Mouse (Mus musculus) c-Kit-positive CD71-positive TER-119-positive erythroid progenitor cells, embryonic 14.5 days (primary cell): ENCODE data around the gene Plekho1.
"Not testable (repeated sequence)": the region's sequence is repeated elsewhere in the genome, so short reads cannot be mapped to it uniquely, and the experiment has no call there.

Experiments used
- DNase-seq: peaks from one replicate; pipeline ENCODE4 v3.0.0-alpha.2; 2013; ENCODE audit warnings: low spot score

Gene Plekho1

DNA sequence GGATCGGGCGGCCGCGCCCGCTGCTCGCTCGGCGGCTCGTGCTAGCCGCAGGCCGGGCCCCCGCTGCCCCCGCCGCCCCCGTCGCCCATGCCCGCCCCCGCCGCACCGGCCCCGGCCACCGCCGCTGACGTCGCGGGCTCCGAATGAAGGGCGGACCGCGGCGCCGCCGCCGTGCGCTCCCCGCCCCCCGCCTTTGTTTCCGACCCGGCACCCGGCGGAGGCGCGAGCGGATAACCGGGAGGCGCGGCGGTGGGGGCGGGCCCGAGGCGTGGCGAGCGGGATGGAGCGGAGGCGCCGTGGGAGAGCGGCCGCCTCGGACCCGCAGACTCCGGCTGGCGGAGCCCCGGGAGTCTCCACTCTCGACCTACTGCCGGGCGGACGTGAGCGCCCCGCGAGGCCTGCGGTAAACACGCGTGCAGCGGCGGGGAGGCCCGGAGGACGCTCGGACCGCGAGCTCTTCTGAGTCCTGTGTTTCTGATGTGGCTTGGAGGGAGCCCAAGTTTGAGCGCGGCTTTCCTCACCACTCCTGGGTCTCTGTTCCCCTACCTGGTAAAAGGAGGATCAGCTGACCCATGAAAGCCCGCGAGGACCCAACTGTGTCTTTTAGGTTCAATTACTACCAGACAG lies at the start of gene Plekho1:
Gene Plekho1 (minus strand): TSS at position 200 of the 627 bp plus-strand sequence.
- no peak for DNase-seq

DNA sequence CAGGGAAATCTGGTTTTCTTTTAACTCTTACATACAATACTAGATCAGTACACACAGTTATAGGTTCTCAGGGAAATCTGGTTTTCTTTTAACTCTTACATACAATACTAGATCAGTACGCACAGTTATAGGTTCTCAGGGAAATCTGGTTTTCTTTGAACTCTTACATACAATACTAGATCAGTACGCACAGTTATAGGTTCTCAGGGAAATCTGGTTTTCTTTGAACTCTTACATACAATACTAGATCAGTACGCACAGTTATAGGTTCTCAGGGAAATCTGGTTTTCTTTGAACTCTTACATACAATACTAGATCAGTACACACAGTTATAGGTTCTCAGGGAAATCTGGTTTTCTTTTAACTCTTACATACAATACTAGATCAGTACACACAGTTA lies 48.8 kb upstream of the Plekho1 start:
- DNase-seq = not testable (repeated sequence)

DNA sequence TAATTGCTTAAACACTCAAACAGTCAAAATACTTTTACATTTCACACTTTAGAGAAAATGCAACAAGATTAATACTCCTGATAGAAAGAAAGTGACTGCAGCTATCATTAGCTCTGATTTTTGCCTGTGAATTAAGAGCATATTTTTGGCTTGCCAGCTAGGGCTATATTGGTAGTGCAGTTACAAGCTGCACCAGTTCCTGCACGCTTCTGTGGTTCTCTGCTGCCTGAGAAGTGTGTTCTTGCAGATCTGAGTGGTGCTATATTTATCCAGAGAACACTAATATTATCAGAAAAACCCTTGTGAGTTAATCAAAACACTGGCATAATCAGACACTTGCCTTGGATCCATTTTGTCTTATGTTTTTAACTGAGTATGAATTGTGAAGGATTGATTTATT lies 47.3 kb upstream of the Plekho1 start:
- no peak for DNase-seq

DNA sequence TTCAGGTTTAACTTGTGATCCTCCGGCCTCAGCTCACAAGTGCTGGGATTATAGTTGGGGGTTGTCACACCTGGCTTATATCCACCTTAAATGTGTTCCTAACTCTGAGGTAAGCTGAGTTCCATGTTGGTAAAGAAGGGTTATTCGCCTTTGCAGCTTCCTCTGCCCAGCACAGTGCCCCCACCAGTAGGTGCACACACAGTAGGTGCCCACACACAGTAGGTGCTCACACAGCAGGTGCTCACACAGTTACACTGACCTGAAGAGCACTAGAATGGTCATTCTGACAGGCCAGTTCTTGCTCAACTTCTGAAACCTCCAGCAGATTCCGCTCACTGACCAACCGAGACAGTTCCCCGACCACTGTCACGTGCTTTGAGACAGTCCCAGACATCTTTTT lies 45.3 kb upstream of the Plekho1 start:
- no peak for DNase-seq

DNA sequence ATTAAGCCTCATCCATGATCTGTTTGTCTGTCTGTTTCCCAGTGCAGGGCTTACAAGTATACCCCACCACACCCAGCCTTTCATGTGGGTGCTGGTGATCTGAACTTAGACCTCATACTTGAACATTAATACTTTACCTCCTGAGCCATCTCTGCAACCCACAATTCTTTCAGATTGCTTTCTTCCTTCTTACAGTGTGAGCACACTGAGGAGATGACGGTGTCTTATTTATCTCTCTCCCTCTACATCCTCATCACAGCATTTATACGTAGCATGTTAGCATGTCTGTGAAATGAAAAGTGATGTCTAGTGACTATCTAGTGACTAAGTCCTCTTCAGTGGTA lies 44.8 kb upstream of the Plekho1 start:
- no peak for DNase-seq

DNA sequence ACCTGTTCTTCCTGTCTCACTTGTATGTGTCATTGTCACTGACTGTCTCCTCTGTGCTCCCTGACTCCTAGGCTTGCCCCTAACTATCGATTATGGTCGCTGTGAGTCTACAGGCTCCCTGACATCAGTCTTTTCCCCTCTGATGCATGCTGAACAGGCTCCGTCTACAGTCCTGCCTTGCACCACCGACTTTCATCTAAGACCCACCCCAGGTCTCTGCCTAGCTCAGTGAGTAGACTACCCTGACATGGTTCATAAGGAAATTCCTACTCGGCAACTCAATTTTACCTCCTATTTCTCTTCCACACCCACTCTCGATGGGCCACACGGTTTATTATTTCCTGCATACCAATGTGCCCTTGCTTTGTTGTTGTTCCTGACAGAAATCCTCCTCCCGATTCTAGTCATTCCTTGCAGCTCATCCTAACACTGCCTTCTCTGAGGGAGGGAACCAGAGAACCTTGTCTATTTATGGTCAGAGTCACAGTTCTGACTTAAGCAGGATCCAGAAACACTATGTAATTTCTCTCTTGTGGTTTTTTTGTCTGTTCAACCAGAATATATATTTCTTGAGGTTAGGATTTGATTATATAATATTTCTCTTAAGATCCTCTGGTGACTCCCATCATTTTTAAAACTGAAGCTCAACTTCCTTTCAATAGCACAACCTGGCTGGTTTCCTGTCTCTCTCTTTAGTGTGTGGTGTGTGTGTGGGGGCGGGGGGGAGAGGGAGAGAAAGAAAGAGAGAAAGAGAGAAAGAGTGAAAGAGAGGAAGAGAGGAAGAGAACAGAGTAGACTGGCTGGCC lies 44.3 kb upstream of the Plekho1 start:
- DNase-seq = no peak

DNA sequence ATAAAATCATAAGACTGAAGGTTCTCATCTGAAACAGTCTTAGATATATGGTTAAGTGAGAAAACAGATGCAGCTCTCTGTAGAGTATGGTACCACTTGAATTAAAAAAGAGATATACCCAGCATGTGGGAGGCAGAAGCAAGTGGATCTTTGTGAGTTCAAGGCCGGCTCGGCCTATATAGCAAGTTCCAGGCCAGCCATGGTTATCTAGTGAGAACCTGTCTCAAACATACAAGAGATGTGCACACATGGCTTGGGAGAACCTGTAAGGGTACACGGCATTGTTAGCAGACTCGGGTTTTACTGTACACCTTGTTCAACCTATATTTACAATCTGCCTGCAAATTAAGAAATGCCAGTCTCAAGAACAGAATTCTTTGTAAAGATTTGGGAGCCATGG lies 43.0 kb upstream of the Plekho1 start:
- DNase-seq = no peak

DNA sequence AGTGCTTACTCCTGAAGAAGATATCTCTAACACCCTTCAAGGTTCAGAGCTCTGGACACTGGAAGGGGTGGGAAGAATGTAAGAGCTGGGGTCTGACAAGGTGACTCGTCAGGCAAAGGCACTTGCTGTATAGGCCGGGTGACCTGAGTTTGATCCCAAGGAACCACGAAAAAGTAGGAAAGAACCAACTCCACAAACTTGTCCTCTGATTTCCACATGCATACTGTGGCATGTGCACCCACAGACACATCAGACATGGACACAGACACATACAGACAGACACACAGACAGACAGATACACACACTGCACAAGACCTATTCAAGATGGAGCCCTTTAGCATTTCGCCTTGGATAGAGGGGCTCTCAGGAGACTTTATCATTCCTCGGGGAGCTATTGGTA lies 42.4 kb upstream of the Plekho1 start:
- DNase-seq = no peak

DNA sequence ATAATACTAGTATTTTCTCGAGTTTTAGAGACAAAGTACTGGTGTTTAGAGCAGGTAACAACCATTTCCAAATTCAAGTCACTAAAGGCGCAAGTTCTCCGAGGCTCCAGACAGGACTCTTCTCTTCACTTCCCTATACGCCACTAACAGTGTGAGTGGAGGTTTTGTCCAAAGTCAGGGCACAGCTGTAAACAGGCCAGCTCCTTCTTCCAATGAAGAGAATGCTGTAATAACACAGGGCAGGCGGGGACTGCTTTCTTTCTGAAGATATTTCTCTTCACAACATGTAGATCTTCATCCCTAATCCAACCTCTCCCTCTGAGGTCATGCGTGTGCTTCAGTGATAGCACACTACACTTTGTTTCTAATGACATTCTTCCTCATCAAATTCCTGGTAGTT lies 41.0 kb upstream of the Plekho1 start:
- no peak for DNase-seq

DNA sequence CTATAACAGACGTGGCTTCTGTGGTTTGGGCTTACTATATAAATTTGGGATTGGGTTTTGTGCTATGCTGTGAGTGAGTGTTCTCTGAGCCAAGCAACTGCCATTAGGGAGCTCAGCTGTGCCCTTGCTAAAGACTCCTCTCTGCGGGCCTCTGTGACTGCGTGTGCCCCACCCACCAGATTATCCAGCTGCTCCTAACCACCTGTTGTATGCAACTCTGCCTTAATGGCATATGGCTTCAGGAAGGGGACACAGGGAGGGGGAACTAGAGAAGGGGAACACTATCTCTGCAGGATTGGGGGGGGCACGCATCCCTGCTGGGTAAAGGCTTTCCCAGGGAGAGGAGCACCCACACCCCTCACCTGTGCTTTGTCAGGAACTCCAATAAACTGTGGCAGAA lies 37.2 kb upstream of the Plekho1 start:
- no peak for DNase-seq

DNA sequence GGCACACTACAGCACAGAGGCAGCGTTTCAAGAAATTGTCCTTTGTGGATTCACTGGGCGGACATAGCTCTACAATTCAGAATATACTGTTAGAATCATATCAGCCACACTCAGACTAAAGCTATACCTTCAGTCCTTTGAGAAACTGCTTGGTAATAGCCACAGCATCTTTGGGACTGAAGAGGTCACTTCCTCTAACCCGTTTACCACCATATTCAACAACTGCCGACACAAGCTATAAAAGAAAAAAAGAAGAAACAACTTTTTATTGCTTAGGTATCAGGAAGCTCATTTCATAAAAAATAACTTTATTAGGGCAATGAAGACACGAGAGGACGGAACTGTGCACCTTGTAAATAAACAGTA lies 36.8 kb upstream of the Plekho1 start:
- DNase-seq = no peak

DNA sequence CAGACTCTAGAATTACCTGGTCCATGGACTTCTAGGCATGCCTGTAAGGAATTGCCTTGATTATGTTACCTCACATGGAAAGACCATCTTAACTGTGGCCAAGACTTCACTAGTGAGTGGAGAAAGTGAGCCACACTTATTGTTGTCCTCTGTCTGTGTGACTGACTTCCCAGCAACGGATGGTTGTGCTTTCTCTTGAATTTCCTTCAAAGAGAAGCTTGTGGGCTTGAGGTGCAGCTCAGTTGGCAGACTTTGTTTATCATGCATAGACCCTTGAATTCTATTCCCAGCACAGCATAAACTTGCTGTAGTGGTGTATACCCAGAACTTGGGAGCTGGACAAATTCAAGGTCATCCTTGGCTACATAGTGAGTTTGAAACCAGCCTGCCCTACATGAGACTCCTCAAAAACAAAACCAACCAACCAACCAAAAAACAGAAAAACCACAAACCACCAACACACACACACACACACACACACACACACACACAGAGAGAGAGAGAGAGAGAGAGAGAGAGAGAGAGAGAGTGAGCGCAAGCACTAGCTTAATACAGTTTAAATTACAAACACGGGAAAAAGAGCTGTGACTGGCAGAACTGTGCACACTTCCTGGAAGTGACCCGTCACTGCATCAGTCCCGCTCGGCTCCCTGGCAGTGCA lies 36.3 kb upstream of the Plekho1 start:
- no peak for DNase-seq

DNA sequence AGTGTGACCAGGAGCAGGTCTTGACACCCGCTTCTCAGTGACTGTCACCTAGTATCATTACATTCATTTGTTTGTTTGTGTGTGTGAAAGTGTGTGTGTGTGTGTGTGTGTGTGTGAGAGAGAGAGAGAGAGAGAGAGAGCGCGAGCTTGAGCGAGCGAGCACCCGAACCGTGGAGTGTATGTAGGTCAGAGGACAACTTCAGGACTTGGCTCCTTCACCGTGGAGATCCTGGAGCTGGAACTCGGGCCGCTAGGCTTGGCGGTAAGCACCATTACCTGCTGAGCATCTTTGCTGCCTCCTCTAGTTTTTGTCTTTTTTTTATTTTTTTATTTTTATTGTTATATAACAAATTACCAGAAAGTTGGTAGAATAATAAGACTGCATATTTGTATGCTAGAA lies 34.0 kb upstream of the Plekho1 start:
- no peak for DNase-seq

DNA sequence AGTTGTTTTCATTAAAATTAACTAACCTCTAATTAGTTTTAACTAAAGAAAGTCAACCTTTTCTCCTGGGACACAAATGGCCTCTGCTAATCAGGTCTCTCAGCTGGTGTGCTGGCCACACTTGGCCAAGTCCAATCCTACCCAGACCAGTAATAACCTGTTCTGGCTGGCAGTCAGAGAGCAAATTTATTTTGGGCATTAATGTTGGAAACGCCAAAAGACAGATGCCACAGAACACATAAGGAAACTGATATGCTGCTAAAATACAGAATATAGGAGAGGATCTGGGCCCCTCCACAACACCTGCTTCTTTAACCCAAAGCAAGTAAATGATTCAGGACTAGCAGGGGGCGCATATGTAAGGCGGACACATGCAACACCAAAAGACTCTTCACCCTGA lies 33.5 kb upstream of the Plekho1 start:
- DNase-seq = no peak

DNA sequence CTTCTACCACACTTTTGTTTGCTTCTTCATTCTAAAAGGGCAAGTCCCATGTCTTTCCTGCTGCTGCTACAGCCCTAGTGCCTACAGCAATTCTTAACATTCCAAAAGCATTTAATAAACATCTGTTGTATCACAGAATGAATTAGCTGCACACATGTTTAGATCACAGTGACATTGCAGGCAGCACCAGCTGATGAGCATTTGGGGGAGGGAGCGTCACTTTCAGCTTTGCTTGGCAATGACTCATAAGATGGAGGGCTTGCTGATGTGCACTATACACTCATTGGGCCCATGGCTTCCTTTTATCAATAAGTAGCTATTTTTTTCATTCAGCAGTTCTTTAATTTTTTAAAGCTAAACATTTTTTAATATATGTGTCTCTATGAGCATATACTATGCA lies 32.1 kb upstream of the Plekho1 start:
- DNase-seq = no peak

DNA sequence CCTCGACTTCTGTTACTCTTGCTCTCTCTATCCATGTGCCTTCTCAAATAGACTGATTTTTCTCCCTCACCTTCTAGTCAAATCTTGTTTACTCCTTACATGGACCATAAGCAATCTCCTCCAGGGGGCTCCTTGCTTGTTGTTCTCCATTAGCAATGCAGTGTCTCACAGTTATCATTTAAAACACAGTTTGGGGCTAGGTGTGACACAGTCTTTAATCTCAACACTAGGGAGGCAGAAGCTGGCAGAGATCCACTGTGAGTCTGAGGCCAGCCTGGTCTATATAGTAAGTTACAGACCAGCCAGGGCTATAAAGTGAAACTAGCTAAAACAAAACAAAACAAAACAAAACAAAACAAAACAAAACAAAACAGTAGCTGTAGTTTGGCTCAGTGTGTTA lies 31.3 kb upstream of the Plekho1 start:
- DNase-seq = no peak

DNA sequence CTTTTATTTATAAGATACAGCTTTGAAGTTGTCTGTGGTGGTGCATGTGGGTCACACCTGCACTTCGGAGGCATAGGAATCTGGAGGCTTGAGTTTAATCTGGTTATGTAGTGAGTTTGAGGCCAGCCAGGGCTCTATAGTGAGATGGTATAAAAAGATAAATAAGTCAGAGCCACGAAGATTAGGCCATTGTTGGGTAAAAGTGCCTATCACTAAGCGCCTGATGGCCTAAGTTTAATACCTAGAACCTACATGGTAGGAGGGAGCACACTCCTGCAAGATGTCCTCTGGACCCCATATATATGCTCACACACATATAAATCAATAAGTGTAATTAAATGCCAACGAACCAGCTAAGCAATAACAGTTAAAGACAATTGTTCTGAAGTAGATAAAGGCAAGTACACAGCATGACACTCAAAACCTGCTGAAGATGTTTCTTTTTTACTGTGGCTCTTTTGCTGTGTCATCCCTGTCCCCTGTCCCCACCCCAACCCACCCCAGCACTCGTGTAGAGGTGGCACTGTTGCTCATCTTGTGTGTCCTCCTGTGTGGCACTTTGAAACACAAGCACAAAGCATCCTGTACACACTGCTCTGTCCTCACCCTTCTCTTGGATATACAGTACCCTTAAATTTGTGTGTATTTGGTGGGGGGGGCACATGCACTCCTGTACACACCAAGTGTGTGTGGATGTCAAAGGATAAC lies 25.8 kb upstream of the Plekho1 start:
- DNase-seq = no peak

DNA sequence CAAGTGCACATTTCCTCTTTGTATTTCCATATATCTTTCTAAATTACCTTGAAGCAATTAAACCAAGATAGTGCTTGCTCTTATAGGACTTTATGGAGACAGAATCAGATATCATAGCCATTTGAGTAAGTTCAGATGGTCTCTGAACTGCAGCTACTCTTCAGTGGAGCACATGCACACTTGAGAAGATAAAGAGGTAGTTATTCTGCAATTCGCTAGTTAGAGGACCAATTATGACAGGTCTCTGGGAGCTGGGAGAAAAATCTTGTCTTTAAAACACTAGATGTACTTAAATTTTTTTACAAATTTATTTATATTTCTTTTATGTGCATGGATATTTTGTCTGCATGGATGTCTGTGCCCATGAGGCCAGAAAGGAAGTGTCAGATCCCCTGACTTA lies 24.9 kb upstream of the Plekho1 start:
- DNase-seq = no peak

DNA sequence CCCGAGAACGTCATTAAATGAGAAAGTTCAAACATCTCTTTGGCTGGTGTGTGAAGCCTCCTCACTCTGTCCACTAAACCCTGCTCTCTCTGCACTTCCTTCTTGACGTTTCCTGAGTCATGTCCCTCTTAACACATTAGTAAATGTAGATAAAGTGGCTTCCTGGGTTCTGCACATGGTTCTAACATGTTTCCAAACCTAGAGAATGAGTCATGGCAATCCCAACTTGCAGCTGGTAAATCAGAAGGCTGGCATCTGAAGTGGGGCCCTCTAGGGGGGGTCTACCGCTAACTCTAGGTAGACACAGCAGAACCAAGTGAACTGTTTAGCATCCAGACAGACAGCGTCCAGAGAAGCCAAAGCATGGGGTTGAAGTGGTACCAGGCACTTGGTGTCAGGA lies 21.7 kb upstream of the Plekho1 start:
- DNase-seq = no peak

DNA sequence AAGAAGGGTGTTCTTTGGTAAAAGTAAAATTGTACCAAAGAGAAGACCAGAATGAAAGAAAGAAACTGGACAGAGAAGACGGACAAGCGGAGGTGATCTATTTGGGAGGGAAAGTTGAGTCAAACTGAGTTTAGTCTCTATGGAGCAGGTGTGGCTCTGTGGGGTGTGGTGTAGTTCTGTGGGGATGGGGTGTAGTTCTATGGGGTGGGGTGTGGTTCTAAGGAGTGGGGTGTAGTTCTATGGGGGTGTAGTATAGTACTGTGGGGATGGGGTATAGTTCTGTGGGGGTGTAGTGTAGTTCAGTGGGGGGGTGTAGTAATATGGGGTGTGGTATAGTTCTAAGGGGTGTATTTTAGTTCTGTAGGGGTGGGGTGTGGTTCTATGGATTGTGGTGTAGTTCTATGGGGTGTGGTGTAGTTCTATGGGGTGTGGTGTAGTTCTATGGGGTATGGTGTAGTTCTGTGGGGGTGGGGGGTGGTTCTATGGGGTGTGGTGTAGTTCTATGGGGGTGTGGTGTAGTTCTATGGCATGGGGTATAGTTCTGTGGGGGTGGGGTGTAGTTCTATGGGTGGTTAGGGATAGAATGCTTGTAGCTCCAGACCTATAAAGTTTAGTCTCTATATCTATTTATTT lies 20.6 kb upstream of the Plekho1 start:
- no peak for DNase-seq

DNA sequence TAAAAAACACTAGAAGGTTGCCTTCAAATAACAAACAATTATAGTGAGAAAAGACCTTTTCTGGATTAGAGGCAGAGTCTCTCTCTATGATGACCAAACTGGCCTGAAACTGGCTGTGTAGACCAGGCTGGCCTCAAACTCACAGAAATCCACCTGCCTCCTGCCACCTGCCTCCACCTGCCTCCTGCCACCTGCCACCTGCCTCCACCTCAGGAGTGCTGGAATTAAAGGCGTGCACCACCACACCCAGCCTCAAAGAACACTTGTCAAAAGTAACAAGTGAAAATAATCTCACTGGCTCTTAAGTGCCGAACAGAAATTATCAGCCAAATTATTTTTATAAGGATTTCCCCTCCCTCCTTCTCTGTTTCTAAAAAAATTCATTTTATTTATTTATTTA lies 19.9 kb upstream of the Plekho1 start:
- DNase-seq = no peak

DNA sequence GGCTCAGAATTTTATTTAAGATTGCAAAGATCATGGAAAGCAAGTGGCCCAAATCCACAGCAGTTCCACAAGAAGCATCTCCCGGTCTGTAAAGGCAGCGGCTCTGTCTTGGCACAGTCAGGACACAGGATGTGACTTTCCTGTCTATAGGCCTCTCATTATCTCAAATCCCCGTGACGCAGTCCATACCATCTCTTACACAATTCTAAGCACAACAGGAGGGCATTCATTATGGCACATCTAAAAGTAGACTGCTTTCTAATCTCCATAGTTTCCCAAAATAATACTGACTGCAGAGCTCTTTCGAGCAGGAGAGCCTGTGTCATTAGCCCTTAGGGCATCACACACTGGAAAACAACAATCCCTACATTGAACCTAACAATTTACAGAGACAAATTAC lies 17.0 kb upstream of the Plekho1 start:
- DNase-seq = no peak

DNA sequence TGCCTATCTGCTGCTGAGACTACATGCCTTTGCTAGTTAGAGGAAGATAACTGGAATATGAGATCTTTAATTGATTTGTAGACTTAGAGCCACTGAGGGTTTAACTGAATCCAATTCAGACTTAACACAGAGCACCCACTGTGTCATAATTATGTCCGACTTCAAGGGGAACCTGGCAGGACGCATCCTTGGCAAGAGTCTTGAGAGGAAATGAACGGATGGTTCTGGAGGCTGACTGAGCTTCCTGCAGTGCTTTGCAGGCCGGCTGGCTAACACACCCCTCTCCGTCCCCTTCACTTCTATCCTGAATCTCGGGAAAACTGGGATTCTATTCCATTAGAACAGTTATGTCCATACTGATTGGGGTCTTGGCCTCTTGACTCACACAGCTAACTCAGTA lies 12.7 kb upstream of the Plekho1 start:
- no peak for DNase-seq
